Mouse (Mus musculus): ENCODE measurements around the gene Stim1. TPM values are rescaled to one million over a fixed set of nuclear protein-coding genes. Genes with fewer than 3 reads are reported as not detected.
A peak's percentile ranks its signal among the peaks of the same experiment; 100 is the strongest.

Gene Stim1
- polyA plus RNA-seq, 1 experiment: 2.7 TPM

DNA sequence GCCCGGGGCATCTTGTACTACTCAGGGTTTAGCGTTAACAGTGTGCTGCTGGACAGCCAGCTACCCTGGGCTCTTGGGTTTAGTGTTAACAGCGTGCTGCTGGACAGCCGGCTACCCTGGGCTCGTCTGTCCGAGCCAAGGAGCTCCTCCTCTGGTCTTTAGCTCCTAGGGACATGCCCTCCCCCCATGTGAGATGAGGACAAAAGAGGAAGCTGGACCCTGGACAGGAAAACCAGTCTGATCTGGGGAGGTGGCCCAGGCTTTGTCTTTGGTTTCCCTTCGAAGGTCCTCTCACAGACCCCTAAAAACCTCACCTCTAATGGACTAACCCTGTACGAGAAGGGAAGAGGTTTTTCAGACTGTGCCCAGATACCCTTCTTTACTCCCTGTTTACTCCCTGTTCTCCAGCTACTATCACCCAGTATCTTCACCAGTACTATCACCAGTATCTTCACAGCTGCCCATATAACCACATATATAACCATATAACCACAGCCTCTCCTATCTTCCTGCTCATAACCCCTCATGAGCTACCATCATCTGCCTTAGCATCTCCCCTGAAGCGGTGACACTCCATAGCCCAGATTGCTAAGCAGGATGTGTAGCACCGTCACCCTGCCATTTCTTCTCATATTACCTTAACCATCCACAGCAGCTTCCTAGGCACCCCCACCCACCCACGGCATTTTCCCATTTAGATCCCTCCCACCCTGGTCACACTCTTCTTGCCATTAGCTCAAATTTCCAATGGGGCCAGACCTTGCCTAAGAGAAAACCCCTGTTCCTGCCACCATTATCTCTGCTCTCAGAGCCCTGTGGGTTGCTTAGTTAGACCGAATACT is 20.4 kb upstream of the Stim1 start:
- peak overlapping the region; percentile 86 for H3K4me3 ChIP-seq (replicated peaks)
- peaks cover 94% of the 10 kb centered on the region for H3K4me1 ChIP-seq (ENCODE audit: control insufficient read depth)
- peaks cover 56% of the 10 kb centered on the region for H3K36me3 ChIP-seq (ENCODE audit: control insufficient read depth)
- no peaks in the 10 kb centered on the region for H3K27me3 ChIP-seq (ENCODE audit: control insufficient read depth)
- no peaks in the 10 kb centered on the region for H3K9me3 ChIP-seq (ENCODE audit: control insufficient read depth, low read length)
- TF ChIP-seq GATA1 (IDR thresholded peaks at IDR 0.05; ENCODE audit: low read length): no peak
- TF ChIP-seq TAL1 (IDR thresholded peaks at IDR 0.05; ENCODE audit: low read length): no peak

DNA sequence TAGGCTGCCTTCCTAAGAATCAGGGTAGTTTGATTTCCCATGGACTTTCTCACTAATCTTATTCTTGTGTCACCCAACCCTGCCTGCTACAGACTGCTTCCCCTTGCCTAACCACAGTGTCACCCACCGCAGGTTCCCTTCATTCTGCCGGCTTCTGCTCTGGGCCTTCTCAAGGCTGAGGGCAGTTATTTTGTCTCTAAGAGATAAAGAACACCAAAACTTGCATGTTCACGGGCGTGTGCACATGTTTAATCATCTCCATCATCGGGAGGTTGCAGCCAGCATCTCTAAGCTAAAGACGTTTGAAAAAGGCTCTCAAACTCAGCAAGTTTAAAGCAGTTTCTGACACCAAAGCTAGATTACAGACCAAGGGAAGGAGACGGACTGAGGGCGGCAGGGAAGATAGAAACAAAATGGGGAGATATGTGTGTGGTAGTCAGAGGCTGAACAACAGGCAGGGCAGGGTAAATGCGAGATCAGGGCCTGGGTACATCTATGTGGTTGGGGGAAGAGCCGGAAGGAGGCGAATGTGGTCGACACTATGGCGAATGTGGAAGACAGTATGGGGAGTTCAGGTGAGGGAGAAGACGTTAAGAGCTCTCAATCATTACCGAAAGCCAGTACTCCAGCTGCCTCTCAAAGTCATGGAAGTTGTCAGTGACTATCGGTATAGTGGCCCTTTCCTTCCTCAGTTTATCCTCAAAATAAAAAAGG is 18.8 kb upstream of the Stim1 start:
- H3K4me3 ChIP-seq (replicated peaks): peak overlapping the region; percentile 86
- TF ChIP-seq GATA1 (IDR thresholded peaks at IDR 0.05; ENCODE audit: low read length) (peak; percentile 48; the same call in 1 of the 2 replicates), TAL1 (IDR thresholded peaks at IDR 0.05; ENCODE audit: low read length) (no peak)
- H3K4me1 ChIP-seq (ENCODE audit: control insufficient read depth): peaks cover 89% of the 10 kb centered on the region
- no peaks in the 10 kb centered on the region for H3K9me3 ChIP-seq (ENCODE audit: control insufficient read depth, low read length)
- no peaks in the 10 kb centered on the region for H3K27me3 ChIP-seq (ENCODE audit: control insufficient read depth)
- H3K36me3 ChIP-seq (ENCODE audit: control insufficient read depth): peaks cover 40% of the 10 kb centered on the region

DNA sequence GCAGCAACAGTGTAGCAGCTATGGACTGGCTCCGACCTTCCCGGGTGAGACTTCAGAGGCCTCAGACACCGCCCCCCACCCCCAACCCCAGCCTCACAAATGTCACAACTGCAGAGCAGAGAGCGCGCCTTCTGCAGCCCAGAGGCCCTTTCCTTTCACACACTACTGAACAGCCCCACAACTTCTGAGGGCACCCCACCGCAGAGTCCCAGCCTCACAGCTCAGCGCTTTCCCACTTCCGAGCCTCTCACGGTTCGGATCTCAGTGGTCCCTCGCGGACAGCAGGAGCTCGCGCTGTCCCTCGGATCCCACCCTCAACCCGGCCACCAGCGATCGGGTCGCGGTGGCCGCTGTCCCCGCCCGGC is 18.1 kb upstream of the Stim1 start:
- Histone ChIP-seq H3K4me3 (replicated peaks) (peak overlapping the region; percentile 86), H3K4me1 (ENCODE audit: control insufficient read depth) (peaks cover 89% of the 10 kb centered on the region), H3K36me3 (ENCODE audit: control insufficient read depth) (peaks cover 33% of the 10 kb centered on the region), H3K27me3 (ENCODE audit: control insufficient read depth) (no peaks in the 10 kb centered on the region), H3K9me3 (ENCODE audit: control insufficient read depth, low read length) (no peaks in the 10 kb centered on the region)
- TF ChIP-seq GATA1 (IDR thresholded peaks at IDR 0.05; ENCODE audit: low read length) (no peak), TAL1 (IDR thresholded peaks at IDR 0.05; ENCODE audit: low read length) (no peak)

DNA sequence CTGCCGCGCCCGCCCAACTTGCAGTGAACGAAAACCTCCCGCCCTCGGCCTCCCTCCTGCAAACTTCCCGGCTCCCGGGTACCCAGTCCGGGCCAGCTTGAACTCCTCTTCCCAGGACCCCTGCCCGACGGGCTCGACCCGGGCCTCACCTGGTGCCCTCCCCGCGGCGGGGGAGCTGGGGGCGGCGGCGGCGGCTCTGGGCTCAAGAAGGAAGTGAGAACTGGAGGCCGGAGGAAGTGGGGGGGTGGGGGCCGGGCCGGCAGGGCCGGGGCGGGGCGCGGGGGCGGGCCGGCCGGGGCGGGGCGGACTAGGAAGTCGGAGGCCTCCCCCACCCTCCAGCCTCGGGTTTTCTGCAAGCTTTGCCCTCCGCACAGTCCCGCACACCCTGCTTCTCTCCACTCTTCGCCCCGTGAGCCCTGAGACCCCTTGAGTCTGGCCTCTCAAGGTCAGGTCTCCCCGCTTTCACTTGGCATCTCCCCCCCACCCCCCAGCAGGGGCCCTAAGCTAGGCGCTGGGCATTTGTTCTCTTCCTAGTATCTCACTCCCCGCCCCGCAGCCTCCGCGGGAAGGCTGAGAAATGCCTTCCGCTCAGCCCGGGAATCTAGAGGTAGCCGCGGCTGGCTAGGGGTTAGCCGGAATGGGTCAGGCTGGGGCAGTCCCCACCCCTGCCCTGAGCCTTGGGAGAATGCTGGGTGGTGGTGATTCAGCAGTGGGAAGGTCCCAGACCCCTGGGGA is 17.5 kb upstream of the Stim1 start:
- Histone ChIP-seq H3K9me3 (ENCODE audit: control insufficient read depth, low read length) (no peaks in the 10 kb centered on the region), H3K36me3 (ENCODE audit: control insufficient read depth) (peaks cover 28% of the 10 kb centered on the region), H3K4me1 (ENCODE audit: control insufficient read depth) (peaks cover 84% of the 10 kb centered on the region), H3K27me3 (ENCODE audit: control insufficient read depth) (no peaks in the 10 kb centered on the region), H3K4me3 (replicated peaks) (peak overlapping the region; percentile 86)
- TF ChIP-seq GATA1 (IDR thresholded peaks at IDR 0.05; ENCODE audit: low read length): no peak
- no peak for TF ChIP-seq TAL1 (IDR thresholded peaks at IDR 0.05; ENCODE audit: low read length)

DNA sequence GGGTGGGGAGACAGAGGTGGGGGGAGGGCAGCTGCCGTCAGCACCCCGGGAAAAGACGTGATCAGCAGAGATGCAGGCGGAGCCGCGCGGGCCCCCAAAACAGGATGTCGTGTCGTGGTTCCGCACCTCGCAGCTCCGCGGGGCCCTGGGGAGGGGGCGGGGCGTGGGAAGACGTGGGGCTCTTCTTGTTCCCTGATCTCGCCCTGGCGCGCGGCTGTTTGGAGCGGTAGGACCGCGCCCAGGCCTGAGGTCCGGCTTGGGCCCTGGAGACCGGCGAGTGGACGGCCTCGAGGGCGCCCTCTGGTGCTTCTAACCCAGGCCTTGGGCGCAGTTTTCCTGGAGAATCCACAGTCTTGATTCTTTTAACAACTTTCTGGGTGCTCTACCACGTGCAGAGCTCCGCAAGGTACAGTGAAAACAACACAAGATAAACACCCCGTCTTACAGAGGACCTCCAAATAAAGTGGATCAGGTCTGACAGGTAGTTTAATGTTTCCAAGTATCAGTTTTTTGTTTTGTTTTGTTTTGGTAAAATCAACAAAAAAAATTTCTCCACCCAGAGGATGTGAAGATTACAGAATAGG is 16.9 kb upstream of the Stim1 start:
- no peak for TF ChIP-seq GATA1 (IDR thresholded peaks at IDR 0.05; ENCODE audit: low read length)
- no peak for TF ChIP-seq TAL1 (IDR thresholded peaks at IDR 0.05; ENCODE audit: low read length)
- Histone ChIP-seq H3K9me3 (ENCODE audit: control insufficient read depth, low read length) (no peaks in the 10 kb centered on the region), H3K4me3 (replicated peaks) (peak overlapping the region; percentile 86), H3K27me3 (ENCODE audit: control insufficient read depth) (no peaks in the 10 kb centered on the region), H3K4me1 (ENCODE audit: control insufficient read depth) (peaks cover 79% of the 10 kb centered on the region), H3K36me3 (ENCODE audit: control insufficient read depth) (peaks cover 23% of the 10 kb centered on the region)

DNA sequence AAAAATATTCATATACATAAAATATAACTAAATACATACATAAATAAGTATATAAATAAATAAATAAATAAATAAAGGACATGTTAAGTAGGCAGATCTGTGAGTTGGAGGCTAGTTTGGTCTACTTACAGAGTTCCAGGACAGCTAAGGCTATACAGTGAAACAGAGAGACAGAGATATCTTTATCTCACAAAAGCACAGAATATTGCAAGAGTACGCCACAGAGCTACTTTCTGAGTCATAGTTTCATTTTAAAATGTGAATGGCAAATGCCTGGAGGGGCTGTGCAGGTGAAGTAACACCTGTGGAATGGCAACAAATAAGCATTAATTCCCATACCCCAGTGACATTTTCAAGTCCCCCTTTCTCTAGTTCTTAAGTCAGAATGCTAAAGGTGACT is 14.0 kb upstream of the Stim1 start:
- Histone ChIP-seq H3K36me3 (ENCODE audit: control insufficient read depth) (no peaks in the 10 kb centered on the region), H3K9me3 (ENCODE audit: control insufficient read depth, low read length) (no peaks in the 10 kb centered on the region), H3K4me3 (replicated peaks) (peak overlapping the region; percentile 23), H3K27me3 (ENCODE audit: control insufficient read depth) (no peaks in the 10 kb centered on the region), H3K4me1 (ENCODE audit: control insufficient read depth) (peaks cover 54% of the 10 kb centered on the region)
- TF ChIP-seq TAL1 (IDR thresholded peaks at IDR 0.05; ENCODE audit: low read length) (no peak), GATA1 (IDR thresholded peaks at IDR 0.05; ENCODE audit: low read length) (no peak)

DNA sequence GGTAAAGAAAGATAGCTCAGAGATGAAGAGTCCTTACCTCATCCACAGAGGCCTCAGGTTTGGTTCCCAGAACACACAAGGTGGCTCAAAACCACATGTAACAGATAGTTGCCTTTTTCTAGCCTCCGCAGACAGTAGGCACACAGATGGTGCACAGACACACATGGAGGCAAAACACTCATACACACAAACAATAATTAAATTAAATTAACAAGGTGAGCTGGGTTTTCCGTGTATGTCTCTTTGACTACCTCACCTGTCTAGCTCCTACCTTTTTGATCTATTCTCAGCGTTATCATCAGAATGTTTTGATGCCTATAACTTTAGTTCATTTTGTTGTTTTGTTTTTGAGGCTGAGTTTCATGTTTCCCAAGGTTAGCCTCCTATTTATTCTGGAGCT is 11.7 kb upstream of the Stim1 start, which contains the start of gene Rhog:
Gene Rhog (minus strand): TSS at position 101 of the 400 bp plus-strand sequence.
- H3K9me3 ChIP-seq (ENCODE audit: control insufficient read depth, low read length): no peaks in the 10 kb centered on the region
- TF ChIP-seq TAL1 (IDR thresholded peaks at IDR 0.05; ENCODE audit: low read length): no peak
- no peak for TF ChIP-seq GATA1 (IDR thresholded peaks at IDR 0.05; ENCODE audit: low read length)
- no peak within 1 kb of the TSS for H3K4me3 ChIP-seq (replicated peaks)
- no peaks in the 10 kb centered on the region for H3K36me3 ChIP-seq (ENCODE audit: control insufficient read depth)
- H3K4me1 ChIP-seq (ENCODE audit: control insufficient read depth): peaks cover 41% of the 10 kb centered on the region
- no peaks in the 10 kb centered on the region for H3K27me3 ChIP-seq (ENCODE audit: control insufficient read depth)

DNA sequence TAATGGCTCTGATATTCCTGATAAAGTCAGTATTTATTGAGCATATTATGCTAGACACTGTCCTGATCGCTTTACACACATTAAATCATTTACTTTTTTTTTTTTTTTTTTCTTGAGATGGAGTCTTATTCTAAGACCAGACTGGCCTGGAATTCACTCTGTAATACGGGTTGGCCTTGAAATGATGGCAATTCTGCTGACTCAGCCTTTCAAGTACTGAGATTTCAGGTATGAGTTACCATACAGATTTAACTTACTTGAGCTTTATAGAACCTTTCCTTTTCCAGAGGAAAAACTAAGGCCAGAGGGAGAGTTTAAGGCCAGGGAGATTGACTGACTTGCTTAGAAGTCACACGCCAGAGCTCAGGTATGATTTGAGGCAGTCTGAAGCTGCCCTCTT is 11.0 kb upstream of the Stim1 start:
- TF ChIP-seq GATA1 (IDR thresholded peaks at IDR 0.05; ENCODE audit: low read length): no peak
- TF ChIP-seq TAL1 (IDR thresholded peaks at IDR 0.05; ENCODE audit: low read length): no peak
- H3K27me3 ChIP-seq (ENCODE audit: control insufficient read depth): no peaks in the 10 kb centered on the region
- H3K4me1 ChIP-seq (ENCODE audit: control insufficient read depth): peaks cover 35% of the 10 kb centered on the region
- H3K36me3 ChIP-seq (ENCODE audit: control insufficient read depth): no peaks in the 10 kb centered on the region
- H3K4me3 ChIP-seq (replicated peaks): no peak overlapping the region
- no peaks in the 10 kb centered on the region for H3K9me3 ChIP-seq (ENCODE audit: control insufficient read depth, low read length)

Measured in erythroblast, embryonic 14.5 days (primary cell).